Mouse (Mus musculus): Measurements from ENCODE around the gene 4930426L09Rik.

4930426L09Rik gene

GRCm38 (mm10) chr2:18998054-18998478 is at the start of gene 4930426L09Rik, which contains the start of gene Pip4k2a:
TSS of gene 4930426L09Rik (plus strand) at chr2:18998343.
TSS of gene Pip4k2a (minus strand) at chr2:18998126.
- peak; percentile 4; the same call in 1 of the 2 replicates for TF ChIP-seq GATA4 (IDR thresholded peaks at IDR 0.05; ENCODE audit: insufficient replicate concordance, low read length)

DNA sequence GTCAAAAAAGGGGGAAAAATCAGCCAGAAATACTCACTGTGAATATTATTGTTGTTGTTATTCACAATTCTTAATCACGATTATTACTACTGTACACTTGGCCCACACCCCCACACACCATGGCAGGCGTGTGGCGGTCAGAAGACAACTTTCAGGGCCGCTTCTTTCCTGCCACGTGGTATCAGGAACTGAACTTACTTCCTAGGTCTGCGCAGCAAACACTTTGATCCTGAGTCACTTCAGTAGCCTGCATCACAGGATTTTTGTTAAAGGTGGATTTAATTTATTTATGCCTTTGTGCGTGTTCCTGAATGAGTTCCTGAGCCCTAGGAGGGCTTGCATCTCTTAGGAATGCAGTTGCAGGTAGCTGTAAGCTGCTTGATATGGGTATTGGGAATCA is 49.4 kb upstream of the 4930426L09Rik start:
- TF ChIP-seq GATA4 (IDR thresholded peaks at IDR 0.05; ENCODE audit: insufficient replicate concordance, low read length) = no peak

DNA sequence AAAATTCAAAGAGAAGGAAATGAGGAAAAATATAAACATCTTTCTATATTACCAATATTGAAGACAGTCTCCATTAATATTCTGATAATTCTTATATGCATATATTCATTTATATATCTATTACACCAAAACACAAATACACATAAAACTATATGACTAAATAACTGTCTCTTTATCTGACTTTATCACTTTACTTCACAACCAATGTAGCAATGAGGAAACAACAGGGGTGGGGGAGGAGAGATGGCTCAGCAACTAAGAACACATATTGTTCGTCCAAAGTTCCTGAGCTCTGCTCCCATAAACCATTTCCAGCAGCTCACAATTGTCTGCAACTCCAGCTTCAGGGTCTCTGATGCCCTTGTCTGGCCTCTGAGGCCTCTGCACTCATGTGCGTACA is 47.4 kb upstream of the 4930426L09Rik start:
- TF ChIP-seq GATA4 (IDR thresholded peaks at IDR 0.05; ENCODE audit: insufficient replicate concordance, low read length) = no peak

DNA sequence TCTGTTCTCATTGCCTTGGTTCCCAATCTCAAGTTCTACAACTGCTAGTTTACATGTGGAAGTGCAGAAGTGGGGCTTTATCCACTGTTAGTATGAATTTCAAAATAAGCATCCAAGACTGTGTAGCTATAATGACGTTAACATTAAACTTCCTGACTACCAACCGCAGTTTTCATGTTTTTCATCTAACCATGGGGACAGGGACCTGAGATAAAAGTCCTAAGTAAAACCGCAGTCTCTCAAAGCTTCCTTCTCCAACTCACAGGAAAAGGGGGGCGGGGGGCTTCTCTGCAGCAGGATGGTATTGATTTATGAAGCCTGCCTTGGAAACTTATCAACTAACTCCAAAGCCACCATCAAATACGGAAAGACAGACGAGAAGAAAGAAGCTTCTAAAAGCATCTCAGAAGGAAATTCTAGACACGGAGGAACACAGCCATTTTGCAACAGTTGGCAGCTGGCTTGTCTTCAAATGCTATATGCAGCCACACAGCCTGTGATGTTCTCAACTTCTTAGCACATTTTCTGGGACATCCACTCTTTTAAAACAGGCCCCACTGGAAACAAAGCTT is 46.0 kb upstream of the 4930426L09Rik start:
- TF ChIP-seq GATA4 (IDR thresholded peaks at IDR 0.05; ENCODE audit: insufficient replicate concordance, low read length) = no peak

DNA sequence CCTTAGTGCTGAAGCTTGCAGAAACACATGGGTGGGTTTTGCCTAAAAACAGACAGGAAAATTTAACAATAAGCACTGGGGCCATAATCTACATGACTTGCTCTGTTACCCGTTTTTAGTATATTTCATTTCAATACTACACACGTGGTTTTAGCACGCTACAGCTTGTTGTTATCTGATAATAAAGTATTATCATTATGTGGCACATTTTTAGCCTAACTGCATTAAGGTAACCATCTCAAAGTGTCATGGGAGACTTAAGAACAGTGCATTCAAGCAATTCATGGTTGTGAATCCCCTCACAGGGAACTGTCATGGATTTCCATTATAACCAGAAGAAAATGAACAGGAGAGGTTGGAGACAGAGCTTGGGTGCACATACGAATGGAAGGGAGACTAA is 43.7 kb upstream of the 4930426L09Rik start:
- no peak for TF ChIP-seq GATA4 (IDR thresholded peaks at IDR 0.05; ENCODE audit: insufficient replicate concordance, low read length)

DNA sequence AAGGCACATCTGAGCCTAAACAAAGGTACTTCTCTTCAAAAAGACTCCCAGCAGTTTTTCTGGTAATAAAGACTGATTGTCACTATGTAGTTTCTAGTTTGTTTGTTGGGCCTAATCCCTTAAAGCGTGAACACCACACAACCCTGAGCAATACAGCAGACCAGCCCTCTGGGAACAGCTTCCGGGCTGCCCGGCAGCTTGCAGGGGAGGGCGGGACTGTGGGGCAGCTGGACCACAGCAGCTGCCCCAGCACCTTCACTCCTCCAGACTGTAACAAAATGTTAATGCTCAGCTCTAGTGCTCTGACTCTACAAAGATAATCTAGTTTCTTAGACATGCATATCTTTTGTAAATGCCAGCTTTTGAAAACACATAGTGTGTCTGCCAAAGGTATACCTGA is 43.1 kb upstream of the 4930426L09Rik start:
- TF ChIP-seq GATA4 (IDR thresholded peaks at IDR 0.05; ENCODE audit: insufficient replicate concordance, low read length) = no peak

GRCm38 (mm10) chr2:18955671-18956070 is 42.5 kb upstream of the 4930426L09Rik start:
- no peak for TF ChIP-seq GATA4 (IDR thresholded peaks at IDR 0.05; ENCODE audit: insufficient replicate concordance, low read length)

GRCm38 (mm10) chr2:18956424-18956823 is 41.7 kb upstream of the 4930426L09Rik start:
- TF ChIP-seq GATA4 (IDR thresholded peaks at IDR 0.05; ENCODE audit: insufficient replicate concordance, low read length) = no peak

- peak; percentile 97 for TF ChIP-seq GATA4 (IDR thresholded peaks at IDR 0.05; ENCODE audit: insufficient replicate concordance, low read length)
Measured at GRCm38 (mm10) chr2:18956945-18957344, 41.2 kb upstream of the 4930426L09Rik start.

DNA sequence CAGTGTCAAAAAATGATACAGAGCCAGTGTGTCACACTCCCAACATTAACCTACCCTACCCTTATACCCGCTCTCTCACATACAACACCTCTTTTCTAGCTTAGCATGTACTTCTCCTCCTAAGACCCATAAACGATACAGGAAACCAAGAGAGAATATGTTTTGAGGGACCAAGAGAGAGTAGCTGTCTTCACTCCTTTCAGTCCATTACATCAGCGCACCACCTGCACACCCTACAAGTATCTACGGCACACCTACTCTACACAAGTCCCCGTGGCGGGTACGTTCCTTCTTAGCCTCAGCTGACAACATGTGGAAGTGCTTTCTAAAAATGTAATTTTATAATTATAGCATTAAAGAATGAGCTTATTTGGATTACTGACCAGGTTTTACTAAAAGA is 40.7 kb upstream of the 4930426L09Rik start:
- no peak for TF ChIP-seq GATA4 (IDR thresholded peaks at IDR 0.05; ENCODE audit: insufficient replicate concordance, low read length)

DNA sequence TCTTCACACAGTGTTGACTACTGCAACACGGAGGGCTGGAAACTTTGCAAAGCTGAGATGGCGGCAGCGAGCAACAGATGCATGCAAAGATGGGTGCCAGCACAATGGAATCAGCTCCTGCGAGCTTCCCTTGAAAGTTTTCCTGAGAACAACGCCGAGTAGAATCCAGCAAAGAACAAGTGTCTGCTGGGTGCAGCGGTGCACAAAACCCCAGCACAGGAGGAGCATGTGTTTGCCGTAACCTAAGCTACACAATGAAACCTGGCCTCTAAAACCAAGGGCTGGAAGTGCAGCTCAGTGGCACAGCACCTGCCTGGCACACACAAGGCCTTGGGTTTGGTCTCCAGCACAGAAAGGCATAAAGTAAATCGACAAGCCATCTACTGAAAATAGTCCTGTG is 40.1 kb upstream of the 4930426L09Rik start:
- no peak for TF ChIP-seq GATA4 (IDR thresholded peaks at IDR 0.05; ENCODE audit: insufficient replicate concordance, low read length)

GRCm38 (mm10) chr2:18958501-18958900 is 39.6 kb upstream of the 4930426L09Rik start:
- TF ChIP-seq GATA4 (IDR thresholded peaks at IDR 0.05; ENCODE audit: insufficient replicate concordance, low read length) = no peak

DNA sequence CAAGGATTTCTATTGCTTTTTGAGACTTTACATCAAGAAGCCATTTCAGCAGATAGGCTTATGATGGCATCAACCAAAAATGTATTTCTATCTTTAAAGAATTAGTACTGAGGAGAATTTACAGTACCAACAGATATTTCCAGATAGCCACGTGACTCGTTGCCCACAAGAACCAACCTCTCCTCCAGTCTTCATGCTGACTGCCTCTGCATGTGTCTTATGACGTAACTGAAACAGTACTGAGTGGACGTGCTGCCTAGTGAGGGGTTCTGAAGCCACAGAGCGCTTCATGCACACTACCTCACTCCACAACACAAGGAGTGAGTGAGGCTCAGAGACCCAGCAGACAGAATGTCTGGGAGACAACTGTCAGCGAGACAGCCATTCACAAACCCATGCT is 39.1 kb upstream of the 4930426L09Rik start:
- no peak for TF ChIP-seq GATA4 (IDR thresholded peaks at IDR 0.05; ENCODE audit: insufficient replicate concordance, low read length)

- no peak for TF ChIP-seq GATA4 (IDR thresholded peaks at IDR 0.05; ENCODE audit: insufficient replicate concordance, low read length)
Measured at GRCm38 (mm10) chr2:18959558-18959957, 38.6 kb upstream of the 4930426L09Rik start.

DNA sequence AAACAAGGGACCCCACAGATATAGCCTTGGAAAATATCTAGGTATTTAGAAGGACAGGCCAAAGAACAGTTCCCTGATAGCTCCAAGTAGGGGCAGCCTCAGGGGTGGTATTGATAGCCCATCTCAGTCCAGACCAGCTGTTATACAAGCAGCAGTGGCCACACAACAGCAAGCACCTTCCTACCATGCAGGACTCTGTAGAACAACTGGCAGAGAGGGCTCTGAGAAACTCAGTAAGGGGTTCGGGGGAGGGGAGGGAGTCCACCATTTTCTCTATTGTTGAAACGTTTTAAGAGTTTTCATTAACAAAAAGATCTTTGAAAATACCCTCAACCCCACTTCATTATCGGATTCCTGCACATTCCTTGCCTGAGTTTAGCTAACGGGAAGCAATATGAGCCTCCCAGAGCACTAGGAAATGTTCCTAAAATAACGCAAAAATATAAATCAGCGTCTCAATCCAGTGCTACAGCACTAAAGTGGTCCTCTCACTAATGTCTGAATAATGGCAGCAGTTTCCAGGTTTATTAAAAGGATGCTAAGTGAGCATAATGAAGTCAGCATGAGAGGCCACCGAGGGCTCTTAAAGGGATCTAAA is 37.7 kb upstream of the 4930426L09Rik start:
- no peak for TF ChIP-seq GATA4 (IDR thresholded peaks at IDR 0.05; ENCODE audit: insufficient replicate concordance, low read length)

DNA sequence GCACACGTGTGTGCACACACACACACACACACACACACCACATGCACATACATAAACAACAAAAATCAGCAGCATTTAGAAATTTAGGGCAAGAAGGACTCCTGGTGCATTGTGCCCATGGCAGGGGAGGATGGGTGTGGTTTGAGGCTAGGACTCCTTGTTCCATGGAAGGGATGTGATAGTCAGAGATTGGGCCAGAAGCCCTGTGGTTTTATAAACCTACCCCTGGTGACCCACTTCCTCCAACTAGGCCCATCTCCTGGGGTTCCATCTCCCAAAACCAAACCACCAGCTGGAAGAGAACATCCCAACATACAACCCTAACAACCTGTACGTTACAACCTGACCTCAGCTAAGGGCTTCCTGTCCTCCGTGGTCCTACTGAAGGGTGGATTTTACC is 35.6 kb upstream of the 4930426L09Rik start:
- TF ChIP-seq GATA4 (IDR thresholded peaks at IDR 0.05; ENCODE audit: insufficient replicate concordance, low read length) = no peak
